Mouse (Mus musculus) G1E (cell line): ENCODE results near the gene Necab2. TPM values are rescaled to one million over a fixed set of nuclear protein-coding genes. Genes with fewer than 3 reads are reported as not detected.
A peak's percentile ranks its signal among the peaks of the same experiment; 100 is the strongest.

ENCODE experiments used
- ATAC-seq: 2 replicates; pipeline ENCODE4 v1.8.0; 2016; ENCODE audit warnings: mild to moderate bottlenecking; ENCODE audit not compliant: insufficient number of reproducible peaks, poor library complexity, low FRiP score, severe bottlenecking; ENCODE audit errors: extremely low read depth
- DNase-seq: peaks from one replicate; pipeline ENCODE4 v3.0.0; 2012; ENCODE audit warnings: low spot score
- H3K27me3 ChIP-seq: 2 replicates; pipeline ENCODE4 v1.6.1; 2012; ENCODE audit warnings: mild to moderate bottlenecking, low read length, inconsistent platforms; ENCODE audit not compliant: insufficient read depth
- H3K36me3 ChIP-seq: replicated peaks from 2 replicates; pipeline ENCODE3; 2012; ENCODE audit warnings: mild to moderate bottlenecking, inconsistent platforms
- H3K4me1 ChIP-seq: 2 replicates; pipeline ENCODE4 v1.6.1; 2012; ENCODE audit warnings: low read depth, low read length, inconsistent platforms, mixed read lengths; ENCODE audit not compliant: insufficient read depth
- H3K4me3 ChIP-seq: 2 replicates; pipeline ENCODE4 v1.5.1; 2012; ENCODE audit warnings: low read depth, mild to moderate bottlenecking, inconsistent platforms, low read length, moderate library complexity, mixed read lengths
- H3K9me3 ChIP-seq: replicated peaks from 2 replicates; pipeline ENCODE4 v1.6.1; 2012; ENCODE audit warnings: inconsistent platforms
- CTCF ChIP-seq: IDR thresholded peaks from 2 replicates; pipeline ENCODE4 v1.5.1; 2012; ENCODE audit warnings: low read depth, low read length, inconsistent platforms, mixed read lengths
- GATA1 ChIP-seq: IDR thresholded peaks from 2 replicates; pipeline ENCODE4 v1.6.1; 2012; ENCODE audit warnings: borderline replicate concordance, low read length, inconsistent platforms, mixed read lengths
- GATA2 ChIP-seq: IDR thresholded peaks from 2 replicates; pipeline ENCODE4 v1.6.1; 2012; ENCODE audit warnings: low read depth, low read length, inconsistent platforms, borderline replicate concordance
- POLR2AphosphoS5 ChIP-seq: IDR thresholded peaks from 2 replicates; pipeline ENCODE4 v1.6.1; 2012; ENCODE audit warnings: low read depth, low read length, inconsistent platforms; ENCODE audit not compliant: insufficient replicate concordance
- TAL1 ChIP-seq: conservative IDR thresholded peaks from 2 replicates; pipeline ENCODE4 v1.6.1; 2012; ENCODE audit warnings: low read depth, low read length, inconsistent platforms, mixed read lengths
- polyA plus RNA-seq: library from polyadenylated mRNA; stranded (reverse); fragments of >175 nt; gene quantifications from 2 replicates; pipeline ENCODE4 v1.2.3, GENCODE M21; 2012
- total RNA-seq, 2 experiments: library from RNA; stranded (forward) in 1 of 2; stranded (reverse) in 1 of 2; fragments of 200-1000 nt in 1 of 2; fragments of >200 nt in 1 of 2; fragmentation: Nextera tagmentation in 1 of 2; gene quantifications; 2 replicates each; pipeline ENCODE4 v1.2.3; 2014 to 2017

Necab2 gene
- total and polyA plus RNA-seq, 3 experiments = not detected

GRCm38 (mm10) chr8:119436933-119437332, 9.6 kb upstream of the Necab2 start:
- TF ChIP-seq TAL1 (no peak), POLR2AphosphoS5 (no peak), GATA2 (no peak), GATA1 (no peak)
- DNase-seq (peak; percentile 37), ATAC-seq (peak; percentile 74)
- H3K4me1 ChIP-seq = peaks cover 19% of the 10 kb centered on the region
- H3K9me3 ChIP-seq = no peaks in the 10 kb centered on the region
- peaks cover 45% of the 10 kb centered on the region for H3K27me3 ChIP-seq
- H3K36me3 ChIP-seq = no peaks in the 10 kb centered on the region
- H3K4me3 ChIP-seq = peak overlapping the region; percentile 30; the same call in 1 of the 2 replicates

GRCm38 (mm10) chr8:119437506-119437905, 9.0 kb upstream of the Necab2 start:
- ATAC-seq = no peak
- H3K4me1 ChIP-seq = peaks cover 19% of the 10 kb centered on the region
- H3K9me3 ChIP-seq = no peaks in the 10 kb centered on the region
- peaks cover 47% of the 10 kb centered on the region for H3K27me3 ChIP-seq
- H3K36me3 ChIP-seq = no peaks in the 10 kb centered on the region
- no peak for DNase-seq
- peak overlapping the region; percentile 30; the same call in 1 of the 2 replicates for H3K4me3 ChIP-seq
- no peak for TF ChIP-seq TAL1
- TF ChIP-seq GATA2 = no peak
- no peak for TF ChIP-seq POLR2AphosphoS5
- no peak for TF ChIP-seq CTCF
- TF ChIP-seq GATA1 = no peak

- DNase-seq = no peak
- TF ChIP-seq GATA2 (no peak), POLR2AphosphoS5 (no peak), CTCF (no peak), GATA1 (no peak), TAL1 (no peak)
- no peak overlapping the region for H3K4me3 ChIP-seq
Observed at GRCm38 (mm10) chr8:119438876-119439275, 7.6 kb upstream of the Necab2 start.

DNA sequence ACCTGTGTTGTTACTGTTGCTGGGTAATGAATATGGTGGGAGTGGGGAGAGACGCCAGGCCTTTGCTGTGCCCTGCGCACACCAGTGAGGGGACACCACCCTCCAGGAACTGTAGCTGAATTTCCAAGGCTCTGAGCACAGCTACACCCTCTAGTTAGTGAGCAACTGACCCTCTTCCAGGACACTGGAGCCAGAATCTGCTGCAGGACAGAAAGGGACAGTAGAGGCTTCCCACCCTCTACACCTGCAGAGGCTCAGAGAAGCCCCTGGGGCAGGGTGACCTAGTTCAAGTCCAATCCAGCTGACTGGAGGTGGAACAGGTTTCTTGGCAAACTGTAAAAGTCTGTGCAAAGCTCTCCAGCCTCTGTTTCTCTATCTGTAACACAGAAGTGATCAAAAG, 7.1 kb upstream of the Necab2 start:
- no peak for TF ChIP-seq CTCF
- TF ChIP-seq POLR2AphosphoS5 = no peak
- no peak for TF ChIP-seq GATA1
- TF ChIP-seq TAL1 = no peak
- TF ChIP-seq GATA2 = no peak
- DNase-seq (no peak), ATAC-seq (no peak)
- Histone ChIP-seq H3K9me3 (no peaks in the 10 kb centered on the region), H3K4me3 (no peak overlapping the region), H3K4me1 (peaks cover 19% of the 10 kb centered on the region), H3K36me3 (no peaks in the 10 kb centered on the region), H3K27me3 (peaks cover 37% of the 10 kb centered on the region)

More at GRCm38 (mm10) chr8:119438876-119439275, 7.6 kb upstream of the Necab2 start:
- Histone ChIP-seq H3K4me1 (peaks cover 19% of the 10 kb centered on the region), H3K9me3 (no peaks in the 10 kb centered on the region), H3K27me3 (peaks cover 40% of the 10 kb centered on the region), H3K36me3 (no peaks in the 10 kb centered on the region)
- ATAC-seq = no peak

GRCm38 (mm10) chr8:119439893-119440249, 6.6 kb upstream of the Necab2 start:
- no peak for DNase-seq
- H3K9me3 ChIP-seq = no peaks in the 10 kb centered on the region
- H3K4me1 ChIP-seq = peaks cover 19% of the 10 kb centered on the region
- no peak overlapping the region for H3K4me3 ChIP-seq
- H3K27me3 ChIP-seq = peaks cover 36% of the 10 kb centered on the region
- TF ChIP-seq TAL1 = no peak
- TF ChIP-seq GATA2 = no peak
- no peak for TF ChIP-seq CTCF
- no peak for TF ChIP-seq GATA1
- TF ChIP-seq POLR2AphosphoS5 = no peak
- no peaks in the 10 kb centered on the region for H3K36me3 ChIP-seq
- ATAC-seq = no peak

- ATAC-seq (no peak; the same call in 1 of the 2 replicates), DNase-seq (peak; percentile 71)
- no peak overlapping the region for H3K4me3 ChIP-seq
- peaks cover 37% of the 10 kb centered on the region for H3K27me3 ChIP-seq
- TF ChIP-seq TAL1 = no peak
- TF ChIP-seq CTCF = 0 out of 2 replicates have a peak, but pooled peaks have one; percentile 24
- H3K4me1 ChIP-seq = peaks cover 19% of the 10 kb centered on the region
- H3K9me3 ChIP-seq = no peaks in the 10 kb centered on the region
- H3K36me3 ChIP-seq = no peaks in the 10 kb centered on the region
Observed at GRCm38 (mm10) chr8:119440250-119440951, 6.1 kb upstream of the Necab2 start.

- DNase-seq = no peak
- TF ChIP-seq GATA2 = no peak
- no peak for TF ChIP-seq GATA1
- no peak for TF ChIP-seq TAL1
- no peak for TF ChIP-seq POLR2AphosphoS5
- no peak for TF ChIP-seq CTCF
- Histone ChIP-seq H3K4me3 (no peak overlapping the region), H3K4me1 (peaks cover 19% of the 10 kb centered on the region), H3K36me3 (no peaks in the 10 kb centered on the region), H3K9me3 (no peaks in the 10 kb centered on the region), H3K27me3 (peaks cover 37% of the 10 kb centered on the region)
- ATAC-seq = no peak; the same call in 1 of the 2 replicates
Observed at GRCm38 (mm10) chr8:119440952-119441270, 5.6 kb upstream of the Necab2 start.
